Mouse (Mus musculus): ENCODE measurements at regions not wholly inside any gene's neighbourhood (a gene's known extent, or its start where the extent isn't known, plus 50 kb on each side); places are given as distances from the start of the nearest gene placed in this dataset.

DNA sequence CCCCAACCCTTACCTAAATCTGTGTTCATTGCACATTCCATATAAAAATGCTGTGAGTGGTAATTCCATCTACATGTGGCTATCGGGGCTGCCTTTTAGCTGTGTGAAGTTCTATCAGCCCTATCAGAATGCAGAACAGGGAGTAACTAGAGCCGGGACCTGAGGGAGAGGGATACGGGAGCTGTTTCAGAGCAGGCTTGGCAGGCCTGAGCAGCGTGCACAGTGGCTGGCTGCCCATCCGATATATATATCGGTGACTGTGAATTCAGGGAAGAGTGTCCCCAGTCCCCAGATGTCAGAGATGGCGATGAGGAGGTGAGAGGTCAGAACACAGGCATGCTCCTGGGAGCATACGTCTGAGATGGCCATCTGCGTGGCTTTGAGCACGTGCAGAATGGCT, 79.0 kb downstream of the Arl4c start:
- no peaks in the 10 kb centered on the region for H3K4me1 ChIP-seq
- no peak overlapping the region for H3K4me2 ChIP-seq (replicated peaks)
- ATAC-seq (ENCODE audit: insufficient number of reproducible peaks, low FRiP score, low TSS enrichment, low read depth) = no peak
- no peak overlapping the region for H3K27ac ChIP-seq (replicated peaks)
- no peaks in the 10 kb centered on the region for H3K9me3 ChIP-seq (replicated peaks)
- H3K9ac ChIP-seq = no peak overlapping the region
- WGBS = 43% methylated on average over 10 of the region's 10 CpGs
- no peaks in the 10 kb centered on the region for H3K27me3 ChIP-seq
- H3K36me3 ChIP-seq = no peaks in the 10 kb centered on the region
- H3K4me3 ChIP-seq (replicated peaks) = no peak overlapping the region

DNA sequence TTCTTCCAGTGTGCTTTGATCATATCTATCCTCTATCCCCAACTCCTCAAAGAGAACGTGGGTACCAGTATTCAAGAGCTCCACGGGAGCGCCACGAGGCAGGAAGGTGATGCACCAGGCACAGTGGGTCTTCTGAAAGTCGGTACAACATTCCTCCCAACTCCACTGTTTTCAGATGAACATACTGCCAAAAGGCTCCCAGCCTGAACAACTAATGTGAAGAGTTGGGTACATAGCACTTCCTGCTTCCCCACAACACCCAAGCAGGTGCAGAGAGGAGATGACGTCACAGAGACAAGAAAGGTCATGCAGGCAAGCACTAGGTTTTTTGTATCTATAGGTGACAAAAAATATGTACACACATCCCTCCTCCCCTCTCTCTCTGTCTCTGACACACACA, 79.7 kb downstream of the Arl4c start:
- Histone ChIP-seq H3K27me3 (no peaks in the 10 kb centered on the region), H3K9ac (no peak overlapping the region), H3K27ac (replicated peaks) (no peak overlapping the region), H3K36me3 (no peaks in the 10 kb centered on the region), H3K4me3 (replicated peaks) (no peak overlapping the region), H3K4me2 (replicated peaks) (no peak overlapping the region), H3K4me1 (no peaks in the 10 kb centered on the region), H3K9me3 (replicated peaks) (no peaks in the 10 kb centered on the region)
- 81% methylated on average over 6 of the region's 6 CpGs for WGBS
- ATAC-seq (ENCODE audit: insufficient number of reproducible peaks, low FRiP score, low TSS enrichment, low read depth) = no peak

DNA sequence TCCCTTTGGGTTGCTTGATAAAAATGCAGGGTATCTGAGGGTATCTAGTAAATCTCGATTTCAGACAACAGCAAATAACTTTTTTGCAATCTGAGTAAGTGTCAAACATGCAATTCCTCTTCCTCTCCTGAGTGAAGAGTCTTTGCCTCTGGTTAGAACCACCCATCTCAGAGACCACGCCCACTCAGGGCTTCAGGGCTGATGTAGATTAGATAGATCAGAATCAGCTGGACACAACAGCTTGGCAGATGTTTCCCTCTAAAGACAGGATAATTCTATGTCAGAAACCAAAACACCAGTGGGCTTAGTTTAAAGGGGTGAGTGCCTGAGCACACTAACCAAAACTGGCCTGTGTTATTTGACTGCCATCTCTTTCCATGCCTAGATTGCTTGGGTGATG, 80.8 kb downstream of the Arl4c start:
- H3K4me1 ChIP-seq = no peaks in the 10 kb centered on the region
- H3K4me3 ChIP-seq (replicated peaks) = no peak overlapping the region
- no peaks in the 10 kb centered on the region for H3K27me3 ChIP-seq
- ATAC-seq (ENCODE audit: insufficient number of reproducible peaks, low FRiP score, low TSS enrichment, low read depth) = no peak
- H3K9me3 ChIP-seq (replicated peaks) = no peaks in the 10 kb centered on the region
- no peak overlapping the region for H3K9ac ChIP-seq
- 52% methylated on average over 2 of the region's 2 CpGs for WGBS
- H3K27ac ChIP-seq (replicated peaks) = no peak overlapping the region
- H3K36me3 ChIP-seq = no peaks in the 10 kb centered on the region
- H3K4me2 ChIP-seq (replicated peaks) = no peak overlapping the region

DNA sequence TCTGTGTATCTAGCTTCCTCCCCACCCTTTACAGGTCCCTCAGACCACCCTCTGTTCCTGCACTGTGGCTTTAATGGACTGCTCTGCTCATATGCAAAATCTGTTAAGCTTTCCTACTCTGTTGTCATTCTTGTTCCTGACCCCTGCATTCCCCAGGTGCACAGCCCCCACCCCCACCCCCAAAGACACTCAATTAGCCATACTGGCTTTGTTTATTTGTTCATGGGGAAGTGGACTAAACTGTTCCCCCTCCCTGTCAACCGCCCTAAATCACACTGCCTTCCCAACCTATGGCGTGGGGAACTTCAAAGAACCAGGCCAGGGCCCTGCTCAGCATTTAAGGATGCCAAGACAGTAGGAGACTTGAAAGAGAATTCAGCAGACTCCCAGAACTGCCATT, 89.0 kb downstream of the Arl4c start:
- Histone ChIP-seq H3K27me3 (no peaks in the 10 kb centered on the region), H3K36me3 (no peaks in the 10 kb centered on the region), H3K4me1 (0 out of 2 replicates have a peak, but pooled peaks cover 9% of the 10 kb centered on the region), H3K27ac (replicated peaks) (0 out of 2 replicates have a peak overlapping the region, but pooled peaks have one; percentile 3), H3K9me3 (replicated peaks) (no peaks in the 10 kb centered on the region), H3K4me3 (replicated peaks) (no peak overlapping the region), H3K9ac (no peak overlapping the region), H3K4me2 (replicated peaks) (no peak overlapping the region)
- no peak for ATAC-seq (ENCODE audit: insufficient number of reproducible peaks, low FRiP score, low TSS enrichment, low read depth)
- 31% methylated on average over 2 of the region's 2 CpGs for WGBS

DNA sequence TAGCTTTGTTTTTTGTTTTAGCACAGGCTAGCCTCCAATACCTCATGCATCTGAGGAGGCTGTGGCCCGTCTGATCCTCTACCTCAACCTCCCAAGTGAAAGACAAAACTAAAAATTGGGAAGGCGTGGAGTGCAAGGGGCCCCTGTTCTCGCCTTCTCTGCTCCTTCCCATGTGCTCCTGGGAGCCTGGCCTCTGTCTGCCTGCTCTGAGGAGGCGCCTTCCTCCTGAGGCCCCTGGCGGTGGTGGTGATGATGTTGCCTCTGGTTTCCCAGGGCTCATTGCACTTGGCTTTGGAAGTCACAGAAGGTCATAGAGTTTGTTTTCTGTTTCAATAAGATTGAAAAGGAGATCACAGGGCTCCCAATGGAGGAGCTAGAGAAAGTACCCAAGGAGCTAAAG, 90.8 kb downstream of the Arl4c start:
- Histone ChIP-seq H3K36me3 (no peaks in the 10 kb centered on the region), H3K9me3 (replicated peaks) (no peaks in the 10 kb centered on the region), H3K4me3 (replicated peaks) (no peak overlapping the region), H3K4me1 (0 out of 2 replicates have a peak, but pooled peaks cover 13% of the 10 kb centered on the region), H3K4me2 (replicated peaks) (no peak overlapping the region), H3K9ac (no peak overlapping the region), H3K27me3 (no peaks in the 10 kb centered on the region), H3K27ac (replicated peaks) (no peak overlapping the region)
- no peak for ATAC-seq (ENCODE audit: insufficient number of reproducible peaks, low FRiP score, low TSS enrichment, low read depth)
- WGBS = 74% methylated on average over 5 of the region's 5 CpGs

DNA sequence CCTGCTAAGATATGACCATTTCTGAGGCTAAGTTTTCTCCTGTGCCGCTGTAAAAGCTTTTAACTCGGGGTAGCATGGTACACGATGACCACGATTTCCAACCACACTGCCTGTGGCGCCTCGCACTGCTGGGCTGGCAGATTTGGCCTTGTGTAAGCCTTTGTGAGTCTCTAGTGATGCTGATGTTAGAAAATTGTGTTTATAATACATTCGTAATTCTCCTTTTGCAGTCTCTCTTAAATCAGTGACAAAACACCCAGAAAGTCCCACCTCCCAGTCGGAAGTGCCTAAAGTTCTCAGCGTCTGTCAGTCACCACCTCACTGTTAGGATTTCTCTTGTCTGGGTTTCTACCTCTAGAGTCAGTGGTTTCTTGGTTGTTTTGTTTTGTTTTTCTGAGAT, 91.2 kb downstream of the Arl4c start:
- no peak overlapping the region for H3K4me3 ChIP-seq (replicated peaks)
- no peak for ATAC-seq (ENCODE audit: insufficient number of reproducible peaks, low FRiP score, low TSS enrichment, low read depth)
- WGBS = 79% methylated on average over 9 of the region's 9 CpGs

DNA sequence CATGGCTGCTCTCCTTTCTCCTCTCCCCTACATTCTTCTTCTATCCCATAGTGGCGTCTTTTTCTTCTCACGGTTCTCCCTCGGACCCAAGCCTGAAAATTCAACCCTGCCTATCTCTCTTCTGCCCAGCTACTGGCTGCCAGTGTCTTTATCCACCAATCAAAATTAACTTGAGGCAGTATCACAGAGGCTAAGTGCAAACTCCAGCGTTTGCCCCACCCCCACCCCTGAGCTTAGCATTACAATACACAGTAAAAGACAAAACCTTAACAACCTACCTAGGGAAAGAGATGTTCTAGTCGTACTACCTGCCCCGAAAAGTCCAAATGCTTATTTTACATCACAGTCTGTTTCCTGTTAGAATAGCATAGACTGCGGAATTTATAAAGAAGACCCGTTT, 93.2 kb downstream of the Arl4c start:
- Histone ChIP-seq H3K36me3 (no peaks in the 10 kb centered on the region), H3K27me3 (no peaks in the 10 kb centered on the region), H3K4me1 (0 out of 2 replicates have a peak, but pooled peaks cover 16% of the 10 kb centered on the region), H3K27ac (replicated peaks) (no peak overlapping the region), H3K4me2 (replicated peaks) (no peak overlapping the region), H3K9me3 (replicated peaks) (no peaks in the 10 kb centered on the region), H3K9ac (no peak overlapping the region), H3K4me3 (replicated peaks) (no peak overlapping the region)
- WGBS = 43% methylated on average over 8 of the region's 8 CpGs
- ATAC-seq (ENCODE audit: insufficient number of reproducible peaks, low FRiP score, low TSS enrichment, low read depth) = no peak

More for the DNA sequence above, 91.2 kb downstream of the Arl4c start:
- H3K4me2 ChIP-seq (replicated peaks) = no peak overlapping the region
- no peaks in the 10 kb centered on the region for H3K27me3 ChIP-seq
- no peaks in the 10 kb centered on the region for H3K9me3 ChIP-seq (replicated peaks)
- 0 out of 2 replicates have a peak, but pooled peaks cover 13% of the 10 kb centered on the region for H3K4me1 ChIP-seq
- H3K27ac ChIP-seq (replicated peaks) = no peak overlapping the region
- H3K36me3 ChIP-seq = no peaks in the 10 kb centered on the region
- no peak overlapping the region for H3K9ac ChIP-seq

DNA sequence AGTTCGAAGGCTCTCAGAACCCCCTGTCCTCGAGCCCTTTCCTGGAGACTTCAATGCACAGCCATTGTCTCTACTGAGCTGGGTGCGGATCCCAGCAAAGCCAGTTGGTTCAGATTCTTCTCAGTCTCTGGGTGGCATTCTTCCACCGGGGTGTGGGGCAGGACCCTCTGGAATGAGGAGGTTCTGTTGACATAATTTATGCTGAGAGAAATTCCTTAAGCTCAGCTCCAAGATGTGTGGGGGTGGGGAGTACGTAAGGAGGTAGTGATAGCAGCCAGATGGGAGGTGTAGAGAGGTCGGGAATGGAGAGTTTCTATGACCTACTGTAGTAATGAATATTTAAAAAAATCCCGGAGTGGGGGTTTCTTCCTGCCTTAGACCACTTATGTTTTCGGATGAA, 93.8 kb downstream of the Arl4c start:
- no peak overlapping the region for H3K9ac ChIP-seq
- no peak for ATAC-seq (ENCODE audit: insufficient number of reproducible peaks, low FRiP score, low TSS enrichment, low read depth)
- no peaks in the 10 kb centered on the region for H3K9me3 ChIP-seq (replicated peaks)
- H3K4me1 ChIP-seq = 0 out of 2 replicates have a peak, but pooled peaks cover 16% of the 10 kb centered on the region
- WGBS = 38% methylated on average over 8 of the region's 8 CpGs
- H3K4me2 ChIP-seq (replicated peaks) = no peak overlapping the region
- no peak overlapping the region for H3K27ac ChIP-seq (replicated peaks)
- no peaks in the 10 kb centered on the region for H3K36me3 ChIP-seq
- no peak overlapping the region for H3K4me3 ChIP-seq (replicated peaks)
- no peaks in the 10 kb centered on the region for H3K27me3 ChIP-seq

DNA sequence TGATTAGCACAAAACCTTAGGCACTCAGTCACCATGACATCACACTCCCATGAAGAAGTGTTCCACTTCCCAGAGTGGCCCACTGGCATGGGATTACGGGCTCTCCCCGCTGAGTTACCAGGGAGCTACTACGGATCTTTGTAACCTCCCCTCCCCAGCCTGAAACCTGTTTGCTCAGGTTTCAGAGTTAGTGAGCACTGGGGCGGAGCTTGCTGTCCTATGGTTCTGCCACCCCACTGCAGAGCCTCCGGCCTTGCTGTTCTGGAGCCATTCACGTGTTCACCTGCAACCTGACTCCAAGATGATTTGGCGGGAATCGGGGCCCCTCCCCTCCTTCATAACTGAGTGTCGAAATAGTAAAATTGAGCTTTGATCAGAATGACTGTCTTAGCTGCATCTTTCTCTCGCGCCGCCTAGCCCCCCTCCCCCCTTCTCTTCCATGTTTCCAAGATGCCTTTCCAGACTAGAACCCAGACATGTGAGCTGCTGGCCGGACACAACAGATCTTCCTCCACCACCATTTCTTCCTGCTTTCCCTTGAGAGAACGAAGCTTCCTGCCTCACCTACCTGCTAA, 95.8 kb upstream of the Glrp1 start:
- ATAC-seq (ENCODE audit: insufficient number of reproducible peaks, low FRiP score, low TSS enrichment, low read depth) = no peak

DNA sequence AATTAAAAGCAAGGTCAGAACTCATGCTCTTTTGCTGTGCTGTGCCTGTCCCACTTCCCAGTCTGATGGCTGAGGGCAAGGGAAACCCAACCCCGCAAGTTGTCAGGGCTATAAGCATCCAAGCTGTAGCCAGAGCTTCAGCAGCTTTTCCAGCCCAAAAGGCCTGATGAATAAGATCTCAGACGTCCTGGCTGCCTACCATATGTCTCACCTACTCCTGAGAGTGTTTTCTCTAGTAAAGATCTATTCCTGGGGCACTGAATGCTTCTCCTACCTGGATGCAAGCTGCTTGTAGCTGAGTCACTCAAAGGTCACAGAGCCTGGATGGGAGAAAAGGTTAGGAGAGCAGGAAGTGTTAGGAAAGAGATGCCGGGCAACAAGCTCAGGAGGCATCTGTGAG, 92.4 kb upstream of the Glrp1 start:
- ATAC-seq (ENCODE audit: insufficient number of reproducible peaks, low FRiP score, low TSS enrichment, low read depth) = no peak
- 53% methylated on average over 3 of the region's 3 CpGs for WGBS
- Histone ChIP-seq H3K27me3 (no peaks in the 10 kb centered on the region), H3K27ac (replicated peaks) (no peak overlapping the region), H3K9me3 (replicated peaks) (no peaks in the 10 kb centered on the region), H3K4me2 (replicated peaks) (no peak overlapping the region), H3K9ac (no peak overlapping the region), H3K4me3 (replicated peaks) (no peak overlapping the region), H3K36me3 (no peaks in the 10 kb centered on the region), H3K4me1 (0 out of 2 replicates have a peak, but pooled peaks cover 7% of the 10 kb centered on the region)

More for the DNA sequence above, 95.8 kb upstream of the Glrp1 start:
- no peak overlapping the region for H3K9ac ChIP-seq
- H3K9me3 ChIP-seq (replicated peaks) = no peaks in the 10 kb centered on the region
- H3K4me2 ChIP-seq (replicated peaks) = no peak overlapping the region; the same call in 1 of the 2 replicates
- H3K27ac ChIP-seq (replicated peaks) = peak overlapping the region; percentile 55; the same call in 1 of the 2 replicates
- no peaks in the 10 kb centered on the region for H3K36me3 ChIP-seq
- H3K27me3 ChIP-seq = no peaks in the 10 kb centered on the region
- no peak overlapping the region for H3K4me3 ChIP-seq (replicated peaks)
- H3K4me1 ChIP-seq = 0 out of 2 replicates have a peak, but pooled peaks cover 16% of the 10 kb centered on the region
- WGBS = 27% methylated on average over 14 of the region's 14 CpGs

DNA sequence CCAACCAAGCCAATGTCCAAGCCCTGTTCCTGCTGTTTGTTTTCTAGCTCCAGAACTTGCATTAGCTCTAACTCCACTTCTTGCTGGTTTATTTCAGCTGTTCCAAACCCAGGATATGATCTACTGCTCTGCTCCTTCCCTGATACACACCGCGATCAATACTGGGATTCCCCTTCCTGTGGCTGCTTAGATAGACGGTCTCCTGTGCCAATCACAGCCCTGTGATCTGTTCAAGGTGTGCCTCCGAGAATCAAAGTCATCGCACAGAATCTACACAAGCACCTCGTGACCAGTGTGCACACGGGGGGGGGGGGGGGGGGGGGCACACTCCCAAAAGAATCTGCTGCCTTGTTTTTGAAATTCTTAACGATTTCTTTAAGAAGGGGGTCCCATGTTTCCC, 91.9 kb upstream of the Glrp1 start:
- Histone ChIP-seq H3K9me3 (replicated peaks) (no peaks in the 10 kb centered on the region), H3K4me1 (0 out of 2 replicates have a peak, but pooled peaks cover 5% of the 10 kb centered on the region), H3K4me3 (replicated peaks) (no peak overlapping the region), H3K4me2 (replicated peaks) (no peak overlapping the region), H3K27ac (replicated peaks) (no peak overlapping the region), H3K36me3 (no peaks in the 10 kb centered on the region), H3K27me3 (no peaks in the 10 kb centered on the region), H3K9ac (no peak overlapping the region)
- WGBS = 78% methylated on average over 7 of the region's 8 CpGs
- ATAC-seq (ENCODE audit: insufficient number of reproducible peaks, low FRiP score, low TSS enrichment, low read depth) = no peak

DNA sequence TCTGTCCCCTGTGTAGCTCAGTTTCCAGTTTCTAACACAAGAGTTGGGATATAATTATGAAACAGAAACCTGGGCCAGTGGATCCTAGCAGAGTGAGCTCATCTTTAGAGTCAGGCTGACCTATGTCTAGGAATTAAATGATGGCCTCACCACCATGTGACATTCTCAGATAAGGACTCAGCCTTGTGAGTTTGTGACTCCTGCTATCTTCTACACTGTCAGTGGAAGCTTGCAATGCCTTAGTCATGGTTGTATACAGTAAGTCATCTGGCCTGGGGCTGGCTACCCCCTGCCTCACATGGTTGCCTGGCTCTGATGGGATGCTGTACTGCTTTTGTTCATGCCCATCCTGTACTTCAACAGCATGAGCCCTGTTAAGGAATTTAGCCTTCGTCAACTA, 90.3 kb upstream of the Glrp1 start:
- ATAC-seq (ENCODE audit: insufficient number of reproducible peaks, low FRiP score, low TSS enrichment, low read depth) = no peak
- no peaks in the 10 kb centered on the region for H3K4me1 ChIP-seq
- H3K9ac ChIP-seq = no peak overlapping the region
- H3K4me2 ChIP-seq (replicated peaks) = no peak overlapping the region
- H3K36me3 ChIP-seq = no peaks in the 10 kb centered on the region
- no peaks in the 10 kb centered on the region for H3K9me3 ChIP-seq (replicated peaks)
- no peak overlapping the region for H3K4me3 ChIP-seq (replicated peaks)
- no peaks in the 10 kb centered on the region for H3K27me3 ChIP-seq
- H3K27ac ChIP-seq (replicated peaks) = no peak overlapping the region
- 81% methylated on average over 1 of the region's 1 CpGs for WGBS
